Mouse (Mus musculus): ENCODE results near the gene Jade2.

Jade2 gene

DNA sequence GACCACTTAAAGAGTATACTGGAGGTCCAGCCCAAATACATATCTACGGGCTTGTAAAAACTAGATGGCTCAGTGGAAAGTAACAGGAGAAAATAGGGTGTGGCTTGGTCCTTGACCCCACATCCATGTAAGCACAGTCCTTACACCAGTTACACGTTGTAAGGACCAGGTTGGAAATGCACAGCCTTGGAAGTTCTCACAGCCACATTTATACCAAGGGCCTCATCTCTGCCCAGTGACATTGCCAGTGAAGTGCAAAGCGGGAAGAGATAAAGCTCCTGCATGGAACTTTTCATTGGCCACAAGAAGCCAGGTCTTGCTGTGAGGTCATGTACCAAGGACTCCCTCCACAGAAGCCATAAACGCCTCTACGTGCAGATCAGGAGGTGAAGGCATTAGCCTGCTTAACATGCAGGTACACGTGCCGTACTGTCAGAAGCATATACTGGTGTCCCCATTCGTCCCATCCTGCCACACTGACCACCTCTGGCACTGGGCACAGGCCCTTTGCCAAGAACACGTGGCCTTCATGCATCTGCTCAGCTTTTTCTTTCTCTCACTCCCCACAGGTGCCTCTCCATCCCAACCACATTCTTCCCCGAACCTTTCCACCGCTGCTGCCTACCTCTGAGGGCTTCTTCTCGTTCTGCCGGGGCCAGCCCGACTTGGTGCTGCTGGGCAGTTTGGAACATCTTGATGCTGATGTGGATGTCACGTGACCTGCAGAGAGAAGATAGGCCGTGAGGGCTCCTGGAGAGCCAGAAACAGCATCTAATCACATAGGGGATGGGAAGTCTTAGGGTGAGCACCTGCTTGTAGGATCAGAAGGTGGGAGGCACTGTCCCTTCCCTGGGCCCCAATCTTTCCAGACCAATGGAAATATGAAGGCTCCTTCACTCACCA is 11.2 kb downstream of the Jade2 start:
- CTCF ChIA-PET: interaction anchor here in 2 of 4 experiments (2.4 to 2.9 kb wide), 2 partner anchors 9 to 26 kb away, joined by 7 to 9 read pairs; no protein-coding TSS in a partner anchor
- POLR2A ChIA-PET: interaction anchor here in 1 of 4 experiments (0.5 kb wide), 1 partner anchor 388 kb away, joined by 4 read pairs; no protein-coding TSS in a partner anchor

DNA sequence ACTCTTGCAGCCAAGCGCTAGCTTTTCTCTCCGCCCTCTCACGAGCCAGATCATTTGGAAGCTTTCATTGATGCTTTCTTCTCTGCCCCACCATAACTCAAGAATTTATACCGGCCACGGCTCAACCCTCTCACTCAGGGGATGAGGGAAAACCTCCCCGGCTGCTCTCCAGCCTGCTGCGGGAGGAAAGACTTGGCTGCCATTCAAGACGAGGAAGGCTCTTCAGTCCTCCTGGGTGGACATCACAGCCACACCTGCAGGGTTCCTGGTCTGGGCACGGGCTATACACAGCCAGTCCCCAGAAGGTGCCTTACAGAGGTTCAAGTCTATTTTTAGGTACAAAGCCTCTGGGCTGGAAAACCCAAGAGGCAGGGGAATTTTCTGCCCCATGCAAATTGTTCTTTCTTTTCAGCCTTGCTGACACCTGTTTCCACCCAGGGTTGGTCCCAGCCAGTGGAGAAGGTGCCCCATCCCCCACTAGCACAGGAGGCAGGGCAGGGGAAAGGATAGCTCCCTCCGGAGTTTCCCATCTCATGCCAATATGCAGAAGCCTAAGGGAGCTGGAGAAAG is 12.8 kb downstream of the Jade2 start:
- CTCF ChIA-PET: interaction anchor here in 3 of 4 experiments (0.6 to 2.9 kb wide), 8 partner anchors 10 to 27 kb away, joined by 3 to 11 read pairs (median 6); no protein-coding TSS in a partner anchor
- POLR2A ChIA-PET: interaction anchor here in 3 of 4 experiments (0.6 to 1.4 kb wide), 5 partner anchors 8 to 390 kb away, joined by 3 read pairs; no protein-coding TSS in a partner anchor

- CTCF ChIA-PET: interaction anchor here in 3 of 4 experiments (0.6 to 2.9 kb wide), 8 partner anchors 11 to 26 kb away, joined by 3 to 11 read pairs (median 6); no protein-coding TSS in a partner anchor
- POLR2A ChIA-PET: interaction anchor here in 3 of 4 experiments (0.6 to 1.4 kb wide), 8 partner anchors 9 to 390 kb away, joined by 3 to 5 read pairs (median 3); no protein-coding TSS in a partner anchor
These were observed 13.6 kb downstream of the Jade2 start for GRCm38 (mm10) chr11:51843898-51844297.

DNA sequence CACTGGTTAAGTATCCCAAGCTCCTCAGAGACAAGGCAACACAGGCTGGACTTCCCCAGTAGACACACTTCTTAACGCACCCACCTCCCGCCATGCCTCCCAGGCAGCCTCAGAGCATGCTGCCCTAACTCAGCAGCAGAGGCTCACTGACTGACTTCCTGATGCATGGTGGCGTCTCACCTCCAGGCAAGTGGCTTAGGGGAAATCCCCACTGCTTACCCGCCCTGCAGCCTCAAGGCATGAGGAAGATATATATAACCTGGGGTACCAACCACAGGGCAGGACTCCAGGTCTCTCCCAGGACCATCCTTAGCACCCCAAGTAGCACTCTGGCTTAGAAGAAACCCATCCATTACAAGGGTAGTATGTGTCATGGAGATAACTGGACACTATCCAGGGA is 14.3 kb downstream of the Jade2 start:
- CTCF ChIA-PET: interaction anchor here in 2 of 4 experiments (1.1 to 2.1 kb wide), 2 partner anchors 25 kb away, joined by 5 to 11 read pairs; no protein-coding TSS in a partner anchor
- POLR2A ChIA-PET: interaction anchor here in 2 of 4 experiments (0.8 to 1.4 kb wide), 5 partner anchors 10 to 124 kb away, joined by 3 to 5 read pairs (median 4); partner anchors contain the start of gene Cdkn2aipnl (in 1 of the 2)

- POLR2A ChIA-PET: interaction anchor here in 2 of 4 experiments (0.6 to 1.0 kb wide), 4 partner anchors 14 to 250 kb away, joined by 3 to 4 read pairs (median 3); no protein-coding TSS in a partner anchor
These were observed 16.3 kb downstream of the Jade2 start for GRCm38 (mm10) chr11:51841149-51841548.

DNA sequence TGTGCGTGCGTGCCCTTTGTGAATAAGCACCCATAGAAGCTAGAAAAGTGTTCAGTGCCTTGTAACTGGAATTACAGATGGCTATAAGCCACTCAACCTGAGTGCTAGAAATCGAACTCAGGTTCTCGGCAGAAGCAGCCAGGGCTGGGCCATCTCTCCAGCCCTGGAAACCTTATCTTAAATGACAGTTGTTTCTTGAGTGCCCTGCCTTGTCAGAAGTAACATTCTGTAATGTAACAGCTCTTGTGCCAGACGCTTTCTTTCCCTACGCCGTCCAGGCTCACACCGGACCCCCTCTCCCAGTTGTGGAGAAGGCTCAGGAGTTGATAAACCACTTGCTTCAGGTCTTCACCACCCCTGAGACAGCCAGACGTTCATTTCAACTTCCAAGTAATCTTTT is 16.8 kb downstream of the Jade2 start:
- ChIA-PET POLR2A (interaction anchor here in 2 of 4 experiments (0.6 to 1.2 kb wide), 4 partner anchors 10 to 251 kb away, joined by 3 to 4 read pairs (median 3); no protein-coding TSS in a partner anchor), CTCF (interaction anchor here in 2 of 4 experiments (1.1 to 1.7 kb wide), 3 partner anchors 21 to 23 kb away, joined by 3 to 4 read pairs (median 4); no protein-coding TSS in a partner anchor)

More at GRCm38 (mm10) chr11:51841149-51841548, 16.3 kb downstream of the Jade2 start:
- CTCF ChIA-PET: interaction anchor here in 2 of 4 experiments (1.1 to 1.7 kb wide), 3 partner anchors 21 to 23 kb away, joined by 3 to 4 read pairs (median 4); no protein-coding TSS in a partner anchor

- POLR2A ChIA-PET: interaction anchor here in 1 of 4 experiments (0.6 to 1.3 kb wide), 4 partner anchors 9 to 387 kb away, joined by 3 to 5 read pairs (median 3); no protein-coding TSS in a partner anchor
- CTCF ChIA-PET: no interaction called here
These were observed 17.5 kb downstream of the Jade2 start for GRCm38 (mm10) chr11:51839973-51840372.

GRCm38 (mm10) chr11:51839106-51839505 is 18.3 kb downstream of the Jade2 start:
- POLR2A ChIA-PET: interaction anchor here in 3 of 4 experiments (0.5 to 1.3 kb wide), 3 partner anchors 8 to 612 kb away, joined by 3 to 4 read pairs (median 3); no protein-coding TSS in a partner anchor
- CTCF ChIA-PET: interaction anchor here in 2 of 4 experiments (0.8 to 1.5 kb wide), 2 partner anchors 18 to 19 kb away, joined by 4 read pairs; no protein-coding TSS in a partner anchor

DNA sequence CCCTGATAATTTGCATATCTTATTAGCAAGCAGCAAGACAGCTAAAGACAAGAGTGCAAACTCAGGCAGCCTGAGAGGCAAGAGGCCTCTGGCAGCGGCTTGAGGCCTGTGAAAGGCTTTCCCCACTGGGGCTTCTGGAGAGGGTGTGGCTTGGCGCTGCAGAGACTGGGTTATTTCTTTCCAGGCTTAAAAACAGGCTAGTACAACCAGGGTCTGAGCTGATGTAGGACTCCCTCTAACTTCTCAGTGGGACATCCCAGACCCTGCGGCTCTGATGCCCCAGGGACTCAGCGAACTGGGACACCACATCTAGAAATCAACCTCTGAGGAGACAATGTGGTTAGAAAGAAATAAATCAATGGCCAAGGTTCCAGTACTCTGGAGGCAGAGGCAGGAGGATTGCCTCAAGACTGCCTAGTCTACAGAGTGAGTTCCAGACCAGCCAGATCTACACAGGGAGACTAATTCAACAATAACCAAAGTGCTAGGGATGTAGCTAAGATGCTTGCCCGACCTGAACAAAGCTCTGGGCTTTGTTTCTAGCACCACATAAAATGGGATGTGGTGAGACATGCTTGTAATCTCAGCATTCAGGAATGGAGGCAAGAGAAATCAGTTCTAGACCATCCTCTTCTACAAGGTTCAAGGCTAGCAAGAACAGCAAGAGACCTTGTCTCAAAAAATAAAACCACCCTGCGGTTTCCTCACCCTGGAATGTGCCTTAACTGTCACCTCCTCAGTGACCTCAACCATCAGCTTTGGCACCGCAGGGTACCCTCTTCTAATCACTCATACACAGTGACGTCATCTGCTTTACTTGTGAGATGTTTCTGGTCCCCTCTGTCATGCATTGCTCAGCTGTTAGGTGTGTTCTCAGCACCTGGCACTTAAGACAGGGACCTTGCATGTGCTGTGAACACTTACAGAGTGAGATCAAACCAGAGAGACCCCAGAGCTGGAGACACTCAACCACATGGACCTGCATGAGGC is 20.0 kb downstream of the Jade2 start:
- POLR2A ChIA-PET: interaction anchor here in 1 of 4 experiments (1.0 kb wide), 1 partner anchor 15 kb away, joined by 4 read pairs; no protein-coding TSS in a partner anchor
- CTCF ChIA-PET: interaction anchor here in 3 of 4 experiments (0.7 to 1.5 kb wide), 3 partner anchors 15 to 17 kb away, joined by 3 to 4 read pairs (median 4); no protein-coding TSS in a partner anchor

- ChIA-PET CTCF (interaction anchor here in 1 of 4 experiments (1.5 kb wide), 1 partner anchor 16 kb away, joined by 3 read pairs; no protein-coding TSS in a partner anchor), POLR2A (no interaction called here)
These were observed 20.9 kb downstream of the Jade2 start for GRCm38 (mm10) chr11:51836506-51836905.

DNA sequence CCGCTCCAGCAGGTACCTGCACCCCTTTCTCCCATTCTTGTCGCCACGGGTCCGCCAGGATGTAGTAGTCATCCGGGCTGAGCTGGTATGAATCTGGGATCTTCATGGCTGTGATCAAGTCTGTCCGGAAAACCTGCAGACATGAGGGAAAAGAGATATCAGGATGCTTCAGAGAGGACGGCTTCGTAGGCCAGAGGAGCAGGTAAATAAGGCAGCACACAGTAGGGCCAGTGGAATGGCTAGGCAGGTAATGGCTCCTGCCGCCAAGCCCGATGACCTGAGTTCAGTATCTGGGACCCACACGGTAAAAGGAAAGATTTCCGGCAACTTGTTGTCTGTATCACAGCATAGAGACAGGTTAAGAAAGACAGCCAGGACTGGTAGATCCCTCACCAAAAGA is 21.9 kb downstream of the Jade2 start:
- CTCF ChIA-PET: no interaction called here

DNA sequence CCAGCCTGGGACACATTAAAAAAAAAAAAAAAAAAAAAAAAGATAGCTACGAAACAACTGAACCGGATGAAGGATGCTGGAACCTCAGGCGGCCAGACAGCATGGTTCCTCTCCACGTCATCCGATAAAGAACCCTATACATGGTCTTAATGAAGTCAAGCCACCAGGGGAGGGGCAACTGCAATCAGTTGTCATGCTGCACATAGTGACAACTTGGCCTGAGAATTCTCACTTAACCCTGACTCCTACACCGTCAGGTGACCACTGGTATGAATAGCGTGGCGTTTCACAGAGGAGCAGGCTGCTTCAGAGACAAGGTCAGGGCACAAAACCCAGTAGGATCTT is 23.4 kb downstream of the Jade2 start:
- POLR2A ChIA-PET: interaction anchor here in 3 of 4 experiments (0.5 to 1.5 kb wide), 5 partner anchors 10 to 437 kb away, joined by 3 to 5 read pairs (median 3); partner anchors contain the start of gene Cdkn2aipnl (in 1 of the 3)
- CTCF ChIA-PET: interaction anchor here (0.6 to 1.2 kb wide), 5 partner anchors 14 to 151 kb away, joined by 3 to 9 read pairs (median 3); no protein-coding TSS in a partner anchor

More for the DNA sequence above, 21.9 kb downstream of the Jade2 start:
- POLR2A ChIA-PET: interaction anchor here in 1 of 4 experiments (0.6 kb wide), 1 partner anchor 27 kb away, joined by 3 read pairs; no protein-coding TSS in a partner anchor

DNA sequence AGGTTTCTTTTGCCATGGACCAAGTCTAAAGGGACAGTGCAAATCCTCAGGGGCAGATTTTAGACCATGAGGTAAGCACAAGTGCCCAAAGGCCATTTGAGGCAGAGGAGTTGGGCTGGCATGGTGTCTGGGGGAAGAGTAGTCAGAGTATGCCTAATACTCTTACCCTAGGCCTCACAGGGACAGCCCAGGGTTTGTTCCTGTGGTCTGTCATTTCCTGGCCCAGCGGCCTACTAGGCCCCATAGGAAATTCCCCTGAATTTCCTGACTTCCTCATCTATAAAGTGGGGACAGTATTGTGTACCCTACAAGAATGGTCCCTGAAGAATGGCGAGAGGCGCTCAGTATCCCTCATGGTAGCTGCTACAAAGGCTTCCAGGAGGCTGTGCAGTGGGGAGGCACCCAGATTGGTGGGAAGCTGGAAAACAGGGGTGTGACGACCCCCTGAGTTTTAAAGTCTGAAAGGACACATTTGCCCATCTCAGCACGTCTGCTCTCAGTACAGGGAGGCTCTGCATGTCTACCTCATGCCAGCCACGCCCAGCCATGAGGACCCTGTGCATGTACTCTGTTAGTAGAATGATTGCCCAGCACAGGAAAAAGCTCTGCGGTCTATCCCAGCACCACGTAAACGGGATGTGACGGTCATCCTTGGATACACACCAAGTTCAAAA is 23.9 kb downstream of the Jade2 start:
- ChIA-PET CTCF (interaction anchor here (0.6 to 1.2 kb wide), 5 partner anchors 14 to 152 kb away, joined by 3 to 9 read pairs (median 3); no protein-coding TSS in a partner anchor), POLR2A (interaction anchor here in 3 of 4 experiments (0.6 to 1.5 kb wide), 5 partner anchors 9 to 134 kb away, joined by 3 to 5 read pairs (median 3); partner anchors contain the start of gene Cdkn2aipnl (in 1 of the 3))

DNA sequence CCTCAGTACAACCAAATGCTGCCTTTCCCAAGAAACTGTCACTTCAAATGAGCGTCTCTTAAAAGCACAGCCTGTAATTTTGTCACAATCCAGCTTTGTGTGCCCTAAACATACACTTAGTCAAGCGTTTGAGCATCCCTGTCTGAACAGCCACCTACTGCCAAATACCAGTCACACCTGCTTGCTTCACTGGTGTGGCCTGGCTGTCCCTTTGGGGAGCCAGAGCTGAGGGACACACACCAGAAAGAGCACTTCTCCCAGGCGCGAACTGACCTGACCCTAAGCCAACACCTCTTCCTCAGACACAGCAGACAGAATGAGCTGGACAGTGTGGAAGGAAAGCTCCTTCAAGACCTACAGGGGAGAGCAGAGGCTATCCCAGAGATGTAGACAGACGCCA is 24.5 kb downstream of the Jade2 start:
- CTCF ChIA-PET: interaction anchor here in 1 of 4 experiments (3.0 kb wide), 1 partner anchor 13 kb away, joined by 12 read pairs; no protein-coding TSS in a partner anchor

GRCm38 (mm10) chr11:51831962-51832909 is 25.2 kb downstream of the Jade2 start:
- ChIA-PET POLR2A (interaction anchor here in 2 of 4 experiments (0.6 to 1.4 kb wide), 2 partner anchors 15 to 112 kb away, joined by 3 to 4 read pairs; no protein-coding TSS in a partner anchor), CTCF (interaction anchor here in 2 of 4 experiments (0.6 to 3.0 kb wide), 3 partner anchors 12 to 23 kb away, joined by 4 to 12 read pairs (median 7); no protein-coding TSS in a partner anchor)

More for the DNA sequence above, 24.5 kb downstream of the Jade2 start:
- POLR2A ChIA-PET: interaction anchor here in 1 of 4 experiments (1.0 to 1.4 kb wide), 2 partner anchors 15 to 135 kb away, joined by 3 read pairs; partner anchors contain the start of gene Cdkn2aipnl
